Mouse (Mus musculus) 3T3-L1 (cell line): ENCODE measurements at regions not wholly inside any gene's neighbourhood (a gene's known extent, or its start where the extent isn't known, plus 50 kb on each side); places are given as distances from the start of the nearest gene placed in this dataset.
A peak's percentile ranks its signal among the peaks of the same experiment; 100 is the strongest.

Source experiments
- DNase-seq: peaks from one replicate; pipeline ENCODE4 v3.0.0-alpha.2; 2015; ENCODE audit warnings: low read depth, low spot score

DNA sequence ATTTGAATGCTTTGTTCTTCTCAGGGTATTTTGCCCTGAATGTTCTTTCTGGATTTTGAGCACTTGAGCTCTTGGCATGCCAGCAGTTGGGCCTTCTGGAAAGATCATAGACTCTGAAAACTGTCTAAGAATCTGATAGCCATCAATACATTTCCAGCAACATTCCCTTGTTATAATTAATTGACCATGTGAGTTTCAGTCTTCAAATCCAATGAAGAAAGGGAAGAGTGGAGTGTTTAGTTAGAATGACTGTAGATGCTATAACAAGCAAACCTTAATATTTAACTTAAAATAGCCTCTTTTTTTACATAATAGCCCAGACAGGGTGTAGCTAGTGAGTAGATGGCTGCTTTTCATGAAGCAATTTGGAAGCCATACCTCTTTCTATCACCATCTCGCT, 1268.8 kb upstream of the A1bg start:
- DNase-seq = no peak

DNA sequence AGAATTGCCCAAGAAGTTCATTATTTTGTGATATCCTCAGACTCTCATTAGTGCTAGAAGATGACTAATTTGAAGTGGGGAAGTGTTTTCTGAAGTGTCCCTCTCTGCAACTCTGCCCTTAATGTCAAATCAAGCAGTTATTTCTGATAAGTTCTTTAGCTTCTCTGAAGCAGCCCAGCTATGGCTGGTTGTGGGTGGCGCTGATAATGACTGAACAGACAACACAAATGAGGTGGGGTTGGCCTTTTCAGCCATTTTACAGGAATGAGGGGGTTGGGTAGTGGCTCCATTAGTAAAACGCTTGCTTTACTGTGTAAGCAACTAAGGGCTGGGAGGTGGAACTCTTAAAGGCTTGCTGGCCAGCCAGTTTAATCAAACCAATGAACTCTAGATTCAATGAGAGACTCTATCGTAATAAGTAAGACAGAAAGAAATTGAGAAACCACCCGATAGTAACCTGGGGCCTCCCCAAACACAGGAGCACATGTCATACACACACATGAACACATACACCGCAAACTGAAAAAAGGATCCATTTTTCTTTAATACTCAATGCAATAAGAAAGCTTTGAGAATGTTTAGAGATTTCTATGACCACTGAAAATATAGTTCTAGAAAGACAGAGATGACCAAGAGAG, 1268.3 kb upstream of the A1bg start:
- no peak for DNase-seq

DNA sequence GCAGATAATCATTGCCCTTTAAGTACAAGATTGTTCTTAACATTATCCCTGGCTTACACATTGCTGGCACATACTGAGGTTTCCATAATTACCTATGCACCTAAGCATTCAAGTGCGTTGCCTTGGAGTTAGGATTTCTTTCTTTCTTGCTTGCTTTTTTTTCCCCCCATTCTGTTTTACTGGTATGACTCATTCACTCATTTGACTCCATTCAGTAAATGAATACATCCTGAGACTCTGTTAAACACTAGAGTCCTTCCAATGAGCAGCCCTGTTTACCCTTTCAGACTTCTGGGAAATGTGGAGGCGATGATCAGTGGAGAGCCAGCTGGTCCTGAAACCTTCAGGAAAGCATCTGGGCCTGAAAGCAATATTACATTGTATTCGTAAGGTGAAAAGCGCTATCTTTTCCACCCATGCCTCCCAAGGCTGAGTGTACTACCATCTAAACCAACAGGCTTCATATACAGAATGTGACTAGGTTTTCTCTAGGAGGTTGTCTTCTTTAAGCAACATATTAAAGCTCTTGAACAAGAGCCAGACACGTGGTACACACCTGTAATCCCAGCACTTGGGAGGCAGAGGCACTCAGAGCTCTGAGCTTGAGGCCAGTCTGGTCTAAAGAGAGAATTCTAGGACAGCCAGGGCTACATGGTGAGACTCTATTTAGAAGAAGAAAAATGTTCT, 1267.6 kb upstream of the A1bg start:
- no peak for DNase-seq

DNA sequence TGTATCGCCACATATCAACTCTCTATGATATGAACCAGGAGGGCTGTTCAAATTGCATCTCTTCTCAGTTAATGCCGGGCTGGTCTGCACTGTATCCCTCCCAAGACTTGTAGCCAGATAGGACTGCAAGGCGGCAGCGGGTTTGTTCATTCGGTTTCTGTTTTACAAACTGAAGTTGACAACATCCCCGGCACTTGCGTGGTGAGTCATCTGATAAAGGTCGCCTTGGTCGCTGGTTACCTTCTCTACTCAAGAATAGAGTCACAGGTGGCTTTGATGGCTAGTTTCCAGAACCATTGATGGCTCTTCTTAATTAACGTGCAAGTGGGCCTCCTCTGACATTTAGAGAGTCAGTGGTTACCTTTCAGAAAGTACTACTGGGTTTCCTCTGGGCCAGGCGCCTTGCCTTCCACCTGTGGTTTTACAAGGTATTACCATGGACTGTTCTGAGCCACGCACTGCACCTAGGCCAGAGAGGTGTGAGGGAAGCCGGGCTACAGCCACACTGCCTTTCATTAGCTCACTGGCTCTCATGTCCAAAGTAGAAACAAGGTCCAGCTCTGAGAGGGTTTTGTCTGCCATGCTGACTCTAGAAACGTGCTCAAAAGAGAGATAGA, 1266.9 kb upstream of the A1bg start:
- no peak for DNase-seq

DNA sequence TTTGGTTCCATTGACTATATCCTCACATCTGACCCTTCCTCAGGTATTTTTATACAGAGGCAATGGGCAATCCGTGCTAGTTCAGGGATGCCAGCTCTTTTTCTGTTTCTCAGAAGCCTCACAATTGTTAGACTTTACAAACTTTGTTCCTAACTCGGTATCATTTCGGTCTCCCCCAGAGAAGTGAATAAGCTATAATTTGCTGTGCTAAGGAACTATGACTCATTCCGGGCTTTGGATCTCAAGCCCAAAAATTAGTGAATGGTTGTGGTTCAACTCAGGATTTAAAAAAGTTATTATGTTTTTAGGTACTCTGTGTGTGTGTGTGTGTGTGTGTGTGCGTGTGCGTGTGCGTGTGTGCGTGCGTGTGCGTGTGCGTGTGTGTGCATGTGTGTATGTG, 1263.7 kb upstream of the A1bg start:
- peak; percentile 23 for DNase-seq

DNA sequence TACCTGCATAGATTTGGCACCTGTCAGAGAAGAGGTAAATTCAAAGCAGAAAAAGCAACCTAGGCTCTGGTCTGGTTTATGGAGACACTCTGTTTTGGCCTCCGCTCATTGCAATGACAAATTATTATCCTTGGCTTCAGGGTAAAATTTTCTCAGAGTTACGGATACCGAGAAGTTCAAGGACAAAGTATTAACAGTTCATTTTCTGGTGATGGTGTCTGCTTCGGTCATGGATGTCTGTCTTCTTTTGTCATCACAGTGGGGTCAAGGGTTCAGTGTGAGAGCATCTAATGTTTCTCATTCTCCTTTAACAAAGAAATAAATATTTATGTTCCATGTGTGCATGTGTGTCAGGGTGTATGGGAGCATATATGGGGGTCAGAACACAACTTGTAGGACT, 1261.0 kb upstream of the A1bg start:
- no peak for DNase-seq

DNA sequence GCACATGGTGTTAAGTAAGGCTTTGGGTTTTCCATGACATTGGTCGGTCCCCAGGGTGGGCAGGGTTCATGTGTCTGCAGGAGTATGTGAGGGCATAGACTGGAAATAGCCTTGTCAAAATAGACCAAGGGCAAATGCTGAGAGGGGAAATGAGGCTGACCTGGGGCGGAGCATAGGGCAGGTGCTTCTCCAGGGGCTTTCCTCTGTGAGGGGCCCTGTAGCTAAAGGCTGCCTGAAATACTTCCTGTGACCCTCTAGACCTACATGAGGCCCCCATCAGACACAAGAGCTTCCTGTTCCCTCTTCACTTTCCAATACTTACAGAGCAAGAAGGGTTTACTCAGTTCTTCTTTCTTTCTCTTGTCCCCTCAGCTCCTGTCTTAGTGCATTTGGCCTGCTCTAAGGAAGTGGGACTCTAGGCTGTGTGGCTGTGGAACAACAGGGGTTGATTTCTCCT, 1258.7 kb upstream of the A1bg start:
- no peak for DNase-seq

DNA sequence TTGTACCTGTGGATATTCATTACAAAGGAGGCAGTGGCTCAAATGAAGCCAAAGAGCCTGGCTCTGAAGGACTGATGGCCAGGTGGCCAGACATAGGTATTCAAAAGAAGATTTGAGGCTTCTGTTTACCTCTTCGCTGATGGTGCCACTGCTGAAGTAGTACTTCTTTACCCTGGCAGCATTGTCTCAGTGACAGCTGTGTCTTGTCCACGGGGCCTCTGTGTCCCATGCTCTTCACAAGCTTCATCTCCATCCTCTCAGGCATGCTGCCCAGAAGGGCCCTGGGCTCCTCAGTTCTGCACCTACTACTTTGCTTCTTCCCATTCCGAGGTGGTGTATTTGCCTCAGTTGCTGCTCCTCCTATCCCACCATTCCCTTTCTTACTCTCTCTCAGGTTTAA, 1257.9 kb upstream of the A1bg start:
- DNase-seq = no peak

DNA sequence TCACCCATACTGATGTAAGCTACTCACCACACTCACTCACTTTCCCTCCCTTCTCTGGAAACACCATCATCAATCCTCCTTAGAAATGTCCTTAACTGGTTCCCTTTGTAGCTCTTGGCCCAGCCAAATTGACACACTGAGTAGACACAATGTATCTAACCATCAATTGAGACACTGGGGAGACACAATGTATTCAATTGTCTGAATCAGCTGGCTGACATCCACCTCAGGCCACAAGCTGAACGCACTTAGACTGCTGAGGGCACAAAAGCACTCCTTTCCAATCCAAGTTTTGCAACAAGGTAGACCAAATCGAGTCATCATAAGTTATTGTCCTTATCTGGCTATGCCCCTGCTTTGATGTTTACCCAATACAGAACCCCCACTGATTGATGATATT, 1257.0 kb upstream of the A1bg start:
- DNase-seq = peak; percentile 37

DNA sequence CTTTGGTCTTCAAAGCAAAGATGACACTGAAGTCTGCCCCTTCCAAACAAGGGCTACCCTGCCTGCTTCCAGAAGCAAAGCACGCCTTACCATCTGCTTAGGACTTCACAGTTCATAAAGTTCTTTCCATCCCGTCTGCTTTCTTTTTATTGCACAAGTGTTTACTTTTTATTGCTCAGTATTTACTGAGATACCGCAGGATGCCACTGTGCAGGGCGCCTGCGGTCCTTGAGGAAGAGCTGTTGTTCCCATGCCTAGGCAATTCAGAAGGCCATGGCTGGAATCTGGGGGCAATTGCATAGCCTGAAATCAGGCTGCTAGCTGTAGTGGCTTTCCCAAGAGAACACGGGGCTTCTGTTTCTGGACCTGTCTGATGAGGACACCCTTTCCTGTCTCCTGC, 1255.8 kb upstream of the A1bg start:
- no peak for DNase-seq

DNA sequence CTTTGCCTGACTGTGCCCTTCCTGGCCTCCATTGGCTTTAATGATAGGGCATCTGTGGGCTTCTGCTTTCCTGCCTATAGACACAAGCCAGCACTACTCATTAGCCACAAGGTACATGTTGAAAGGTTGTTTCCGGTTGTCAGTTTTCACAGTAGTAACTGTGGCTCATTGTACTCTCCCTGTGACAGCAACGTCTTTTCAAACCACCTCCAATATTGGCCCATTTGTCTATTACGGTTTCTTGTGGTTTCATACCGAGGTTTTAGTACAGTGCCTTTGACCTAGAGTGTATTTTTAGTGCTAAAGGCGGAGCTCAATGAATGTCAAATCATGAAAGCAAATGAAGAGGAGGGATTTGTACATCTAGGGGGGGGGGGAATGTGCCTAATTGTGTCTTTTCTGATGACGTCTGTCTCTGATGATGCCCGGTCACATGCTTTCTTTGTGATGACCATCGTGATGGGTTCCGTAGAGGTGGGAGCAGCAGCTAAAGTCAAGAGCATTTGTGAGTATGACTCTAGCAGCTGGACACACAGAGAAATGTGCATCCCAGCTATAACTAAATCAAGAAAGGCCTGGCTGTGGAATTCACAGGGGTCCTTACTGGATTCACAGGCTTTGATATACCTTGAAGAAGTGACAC, 1255.1 kb upstream of the A1bg start:
- DNase-seq = no peak

DNA sequence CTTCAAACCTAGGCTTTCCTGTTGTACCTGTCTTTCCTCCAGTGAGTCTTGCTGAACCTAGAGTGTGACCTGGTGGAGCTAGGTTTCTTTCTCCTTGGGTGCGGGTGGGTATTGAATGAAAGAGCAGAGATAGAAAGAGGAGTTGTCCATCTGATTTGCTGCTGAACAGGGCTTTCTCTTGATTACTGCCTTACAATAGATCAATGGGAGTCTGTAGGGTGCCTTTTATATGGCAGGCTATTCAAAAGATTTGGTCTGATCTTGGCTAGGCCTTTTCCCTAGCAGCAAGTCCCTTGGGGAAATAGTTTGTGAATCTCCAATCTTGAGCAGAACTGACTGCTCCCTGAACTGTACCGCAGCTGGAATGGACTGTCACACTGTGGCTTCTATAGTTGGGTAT, 1253.3 kb upstream of the A1bg start:
- no peak for DNase-seq

DNA sequence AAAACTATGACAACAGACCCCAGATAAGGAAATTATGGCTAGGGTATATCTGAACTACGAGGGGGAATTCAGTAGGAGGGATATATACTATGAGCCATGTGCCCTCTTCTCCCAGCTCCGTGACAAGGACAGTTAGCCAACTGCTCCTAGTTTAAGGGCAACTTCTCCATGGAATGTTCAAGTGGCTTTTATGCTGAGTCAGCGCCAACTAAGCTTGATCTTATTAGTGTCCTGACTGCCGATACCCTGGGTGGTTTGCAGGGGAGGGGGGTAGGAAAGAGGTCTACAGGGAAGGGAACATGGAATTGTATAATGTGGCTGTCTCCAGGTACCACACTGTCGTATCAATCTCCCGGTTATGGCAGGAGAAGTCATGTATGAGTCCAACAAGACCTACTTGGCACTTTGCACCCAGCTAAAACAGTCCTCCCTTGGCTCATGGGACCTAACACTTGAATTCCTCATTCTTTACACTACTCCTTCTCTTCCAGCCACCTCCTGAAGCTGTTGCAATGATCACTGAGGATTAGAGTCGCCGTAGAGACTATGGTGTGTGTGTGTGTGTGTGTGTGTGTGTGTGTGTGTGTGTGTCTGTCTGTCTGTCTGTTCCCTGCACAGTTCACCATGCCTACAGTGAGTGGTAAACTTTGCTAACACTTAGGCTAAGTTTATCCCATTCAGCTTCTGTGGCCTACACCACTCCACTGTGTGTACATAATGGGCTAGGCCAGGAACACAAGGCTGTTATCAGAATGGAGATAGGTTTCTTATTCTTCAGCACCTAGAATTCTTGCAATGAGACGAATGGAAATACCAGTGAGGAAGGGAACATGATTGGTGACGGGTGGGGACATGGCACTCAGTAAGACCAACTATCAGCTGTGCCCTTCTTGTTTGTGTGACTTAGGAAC, 1251.1 kb upstream of the A1bg start:
- no peak for DNase-seq

DNA sequence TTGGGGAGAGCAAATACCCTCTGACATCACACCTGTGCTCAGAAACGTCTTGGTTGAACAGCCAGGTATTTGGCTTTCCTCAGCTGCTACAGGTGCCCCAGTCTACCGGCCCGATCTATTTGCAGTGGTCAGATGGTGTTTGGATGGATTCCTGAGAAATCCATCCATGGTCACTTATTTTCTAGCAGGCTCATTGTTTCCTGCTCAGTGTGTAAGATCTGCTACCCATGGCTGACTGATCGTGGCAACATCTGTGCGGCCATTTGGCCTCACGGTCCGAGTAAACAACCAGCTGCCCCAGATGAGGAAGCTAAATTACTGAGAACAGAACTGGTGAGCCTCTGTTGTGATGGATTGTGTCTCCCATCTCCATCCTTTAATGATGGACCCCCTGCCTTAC, 1248.8 kb upstream of the A1bg start:
- no peak for DNase-seq

DNA sequence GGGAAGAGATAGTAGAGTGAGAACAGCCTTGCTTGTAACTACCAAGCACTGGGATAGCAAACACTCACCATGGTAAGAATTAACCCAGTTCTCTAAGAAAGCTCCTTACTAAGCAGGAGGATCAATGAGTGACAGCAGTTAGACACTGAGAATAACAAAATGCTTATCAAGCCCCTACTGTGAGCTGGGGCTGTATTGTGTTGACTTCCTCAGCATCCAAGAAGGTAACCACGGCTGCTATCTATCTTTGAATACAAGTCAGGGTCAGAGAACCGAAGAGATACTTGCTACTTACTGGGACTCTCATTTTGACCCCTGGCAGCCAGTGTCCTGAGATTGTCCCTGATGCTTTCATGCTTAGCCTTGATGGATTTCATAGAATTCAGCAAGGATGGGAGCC, 1248.4 kb upstream of the A1bg start:
- DNase-seq = no peak

DNA sequence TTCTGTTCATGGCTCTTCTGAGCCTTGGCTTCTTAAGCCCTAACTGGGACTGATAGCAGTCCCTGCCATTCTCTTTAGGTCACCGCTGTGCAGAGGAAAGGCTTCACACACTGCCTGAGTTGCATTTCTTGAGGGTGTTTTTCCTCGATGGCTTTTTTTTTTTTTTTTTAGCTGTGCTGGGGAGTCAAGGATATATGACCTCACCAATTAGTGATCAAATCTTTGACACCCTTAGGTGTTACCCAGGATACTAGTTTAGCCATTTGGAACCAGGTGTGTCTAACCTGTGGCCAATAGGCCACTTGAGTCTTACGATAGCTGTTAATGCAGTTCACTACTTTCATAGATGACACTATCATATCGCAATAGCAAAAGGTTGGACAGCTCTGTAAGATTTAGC, 1247.5 kb upstream of the A1bg start:
- DNase-seq = no peak

DNA sequence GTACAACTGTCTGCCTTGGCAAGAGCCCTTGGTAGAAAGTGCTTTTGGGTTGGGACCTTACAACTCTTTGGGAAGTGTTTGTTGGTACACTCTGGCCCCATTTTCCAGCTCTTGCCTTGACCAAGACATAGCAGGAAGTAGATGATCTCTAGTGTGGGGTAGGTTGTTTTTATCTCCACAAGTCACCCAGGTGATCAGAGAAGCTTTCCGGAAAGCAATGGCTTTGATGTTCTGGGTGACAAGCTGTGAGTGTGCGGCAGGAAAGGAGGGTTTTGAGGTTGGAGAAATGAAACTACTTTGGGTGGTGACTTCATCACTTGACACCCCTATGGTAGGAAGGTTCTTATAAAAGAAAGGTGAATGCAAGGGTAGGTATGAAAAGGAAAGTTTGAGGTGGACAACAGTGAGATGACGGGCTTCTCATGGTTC, 1246.8 kb upstream of the A1bg start:
- no peak for DNase-seq

DNA sequence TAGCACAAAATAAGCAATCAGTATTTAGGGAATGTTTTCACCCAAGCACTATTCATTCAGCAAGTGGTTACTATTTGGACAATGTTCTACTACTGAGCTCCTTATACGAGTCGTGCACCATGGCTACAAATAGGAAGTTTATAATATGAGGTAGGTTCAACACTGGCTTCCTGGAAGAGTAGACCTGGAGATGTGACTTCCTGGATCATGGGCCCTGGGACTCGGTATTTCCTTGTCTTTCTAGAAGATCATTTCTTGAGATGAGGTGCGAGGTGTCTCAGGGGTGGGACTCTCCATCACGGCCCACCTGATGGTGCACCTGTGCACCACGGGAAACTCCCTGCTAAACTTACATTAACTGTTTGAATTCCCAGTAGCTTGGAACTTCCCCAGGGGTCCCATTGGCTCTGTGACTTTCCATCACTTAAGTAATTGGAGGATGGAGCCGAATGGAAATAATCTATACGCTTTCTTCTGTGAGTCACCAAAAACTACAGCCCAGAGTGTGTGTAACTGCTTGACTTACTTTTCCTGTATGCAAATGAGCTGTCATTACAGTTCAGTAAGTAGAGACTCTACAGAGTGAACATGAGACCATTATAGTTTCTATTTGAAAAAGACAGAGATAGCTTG, 1246.3 kb upstream of the A1bg start:
- DNase-seq = no peak

DNA sequence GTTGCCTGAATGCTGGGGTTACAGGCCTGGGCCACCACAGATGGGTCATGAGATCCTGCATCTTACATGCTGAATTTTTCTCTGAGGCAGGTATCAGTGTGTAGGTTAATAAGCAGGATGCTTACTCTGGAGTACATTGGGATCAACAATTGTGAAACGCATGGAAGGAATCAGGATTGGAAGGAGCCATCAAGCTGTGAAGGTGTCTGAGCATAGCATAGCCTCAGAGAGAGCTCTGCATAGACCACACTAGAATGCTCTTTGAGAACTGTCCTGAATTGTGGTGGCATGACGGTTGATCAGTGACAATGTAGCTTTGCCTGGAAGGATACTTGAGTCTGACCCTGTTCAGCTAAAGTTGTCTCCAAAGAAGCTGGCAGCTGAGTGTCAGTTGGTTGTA, 1245.7 kb upstream of the A1bg start:
- DNase-seq = no peak

DNA sequence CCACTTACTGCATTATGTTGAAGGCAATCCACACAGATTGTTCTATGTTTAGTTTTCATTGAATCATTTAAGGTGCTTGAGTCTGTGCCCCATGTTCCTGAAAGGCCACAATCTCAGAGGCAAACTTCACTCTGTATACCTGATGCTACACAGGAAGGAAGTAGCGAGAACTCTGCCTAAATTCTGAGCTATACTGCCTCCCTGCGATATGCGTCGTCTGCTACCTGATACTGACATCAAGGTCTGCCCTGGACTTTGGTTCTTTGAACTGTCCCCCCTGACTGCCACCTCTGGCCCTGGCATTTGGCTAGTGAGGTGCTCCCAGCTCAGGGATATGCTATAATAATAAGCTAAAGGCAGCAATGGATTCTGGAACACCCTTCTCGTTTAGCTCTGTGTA, 1244.0 kb upstream of the A1bg start:
- no peak for DNase-seq

DNA sequence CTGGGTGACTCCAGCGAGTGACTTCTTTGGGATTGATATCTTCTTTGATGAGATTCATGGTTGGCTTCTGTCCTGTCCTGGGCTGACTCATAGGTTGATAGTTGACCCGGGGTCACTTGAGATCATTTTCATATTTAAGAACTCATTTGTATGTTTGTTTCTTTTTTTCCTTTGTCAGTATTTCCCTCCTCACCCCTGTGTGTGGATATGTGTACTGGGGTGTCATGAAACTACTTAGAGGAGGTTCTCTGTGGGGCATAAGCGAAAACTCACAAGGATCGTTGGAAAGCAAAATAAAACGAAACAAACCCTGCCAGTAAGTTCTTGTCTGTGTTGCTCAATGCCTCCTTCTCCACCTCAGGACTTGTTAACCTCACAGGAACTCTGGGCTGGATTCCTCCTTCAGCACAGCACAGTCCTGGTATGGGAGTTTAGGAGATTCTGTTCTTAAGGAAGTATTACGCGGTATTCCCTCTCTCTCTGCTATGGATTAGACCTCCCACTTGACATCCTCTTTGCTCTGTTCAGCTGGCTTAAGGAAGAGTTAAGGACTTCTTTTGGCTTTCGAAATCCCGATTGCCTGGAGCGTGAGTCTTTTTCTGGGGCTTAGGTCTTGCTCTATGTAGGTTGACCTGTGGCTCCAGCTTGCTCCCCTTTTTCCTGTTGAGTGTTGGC, 1243.2 kb upstream of the A1bg start:
- DNase-seq = peak; percentile 23
